Mouse (Mus musculus) cerebellum, adult 9-11 months (tissue): ENCODE measurements around the gene Serp2.

Experiments used
- DNase-seq: peaks from one replicate; pipeline ENCODE4 v3.0.0; 2022

Serp2 gene

GRCm38 (mm10) chr14:76569271-76569961, 12.7 kb upstream of the Serp2 start:
- no peak for DNase-seq

GRCm38 (mm10) chr14:76568548-76568947, 11.9 kb upstream of the Serp2 start:
- no peak for DNase-seq

- DNase-seq = no peak
Measured at GRCm38 (mm10) chr14:76567280-76567679, 10.6 kb upstream of the Serp2 start.

GRCm38 (mm10) chr14:76566711-76567110, 10.0 kb upstream of the Serp2 start:
- no peak for DNase-seq

GRCm38 (mm10) chr14:76566193-76566592, 9.5 kb upstream of the Serp2 start:
- DNase-seq = no peak

- DNase-seq = no peak
Measured at GRCm38 (mm10) chr14:76559208-76559607, 2.5 kb upstream of the Serp2 start.

- peak; percentile 39 for DNase-seq
Measured at GRCm38 (mm10) chr14:76558171-76558570, 1.5 kb upstream of the Serp2 start.

GRCm38 (mm10) chr14:76556031-76556851, 448 bp downstream of the Serp2 start:
- peak; percentile 86 for DNase-seq

GRCm38 (mm10) chr14:76555263-76556030, 1.2 kb downstream of the Serp2 start:
- peak; percentile 28 for DNase-seq

- no peak for DNase-seq
Measured at GRCm38 (mm10) chr14:76544136-76544535, 12.6 kb downstream of the Serp2 start.

- DNase-seq = no peak
Measured at GRCm38 (mm10) chr14:76541341-76541740, 15.3 kb downstream of the Serp2 start.

- no peak for DNase-seq
Measured at GRCm38 (mm10) chr14:76540005-76540670, 16.6 kb downstream of the Serp2 start.

GRCm38 (mm10) chr14:76536921-76537320, 19.8 kb downstream of the Serp2 start:
- no peak for DNase-seq

GRCm38 (mm10) chr14:76535096-76535495, 21.6 kb downstream of the Serp2 start:
- DNase-seq = no peak

- no peak for DNase-seq
Measured at GRCm38 (mm10) chr14:76533170-76533815, 23.4 kb downstream of the Serp2 start.

- DNase-seq = peak; percentile 20
Measured at GRCm38 (mm10) chr14:76532257-76533169, 24.2 kb downstream of the Serp2 start.

GRCm38 (mm10) chr14:76531027-76531660, 25.5 kb downstream of the Serp2 start:
- DNase-seq = no peak

GRCm38 (mm10) chr14:76528641-76529040, 28.0 kb downstream of the Serp2 start:
- DNase-seq = no peak

- DNase-seq = no peak
Measured at GRCm38 (mm10) chr14:76527758-76528313, 28.9 kb downstream of the Serp2 start.

- no peak for DNase-seq
Measured at GRCm38 (mm10) chr14:76527030-76527719, 29.5 kb downstream of the Serp2 start.
